Mouse (Mus musculus) R1 (cell line): ENCODE results near the gene Slc2a12.

ENCODE experiments used
- DNase-seq: peaks from one replicate; pipeline ENCODE4 v3.0.0-alpha.2; 2018; ENCODE audit warnings: low read depth, low spot score

Gene Slc2a12

GRCm38 (mm10) chr10:22728257-22728656 lies 83.4 kb downstream of the Slc2a12 start:
- no peak for DNase-seq

- DNase-seq = no peak
Measured at GRCm38 (mm10) chr10:22730266-22730991, 85.6 kb downstream of the Slc2a12 start.

- DNase-seq = no peak
Measured at GRCm38 (mm10) chr10:22730992-22731271, 86.1 kb downstream of the Slc2a12 start.

GRCm38 (mm10) chr10:22731272-22732093 lies 86.7 kb downstream of the Slc2a12 start, which contains the start of gene Tbpl1:
TSS of gene Tbpl1 (minus strand) at chr10:22731938.
- DNase-seq = peak; percentile 94

- no peak for DNase-seq
Measured at GRCm38 (mm10) chr10:22732181-22732580, 87.4 kb downstream of the Slc2a12 start.

GRCm38 (mm10) chr10:22745922-22746321 lies 101.1 kb downstream of the Slc2a12 start:
- DNase-seq = no peak

- no peak for DNase-seq
Measured at GRCm38 (mm10) chr10:22746334-22747322, 101.8 kb downstream of the Slc2a12 start.

GRCm38 (mm10) chr10:22751175-22751682 lies 106.4 kb downstream of the Slc2a12 start:
- DNase-seq = no peak
